Mouse (Mus musculus) cerebellum, adult 9-11 months (tissue): ENCODE results near the gene Chsy1.

Experiments
- DNase-seq: peaks from one replicate; pipeline ENCODE4 v3.0.0; 2022

The Chsy1 gene

GRCm38 (mm10) chr7:66218193-66219014, 109.1 kb downstream of the Chsy1 start:
- peak; percentile 50 for DNase-seq

- DNase-seq: no peak
These were observed 109.9 kb downstream of the Chsy1 start for GRCm38 (mm10) chr7:66219028-66219793.

DNA sequence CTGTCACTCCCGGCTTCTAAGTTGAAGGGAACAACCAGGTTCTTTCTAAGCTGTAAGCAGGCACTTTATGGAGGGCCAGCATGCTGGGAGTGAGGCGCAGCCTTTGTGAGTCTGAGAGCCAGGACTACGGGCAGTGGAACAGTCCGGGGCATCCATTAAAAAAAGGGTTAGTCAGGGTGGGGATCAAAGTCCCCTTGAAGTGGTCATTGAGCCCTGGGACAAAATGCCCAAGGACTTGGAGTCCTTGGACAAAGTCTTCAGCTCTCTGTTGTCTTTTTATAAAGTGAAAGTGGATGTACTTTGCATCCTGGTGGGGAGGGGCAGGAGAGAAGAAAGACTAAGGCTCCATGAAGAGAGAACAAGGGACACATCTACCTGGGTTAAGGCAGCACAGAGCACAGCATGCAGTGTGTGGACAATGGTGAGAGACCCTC, 110.5 kb downstream of the Chsy1 start:
- no peak for DNase-seq

DNA sequence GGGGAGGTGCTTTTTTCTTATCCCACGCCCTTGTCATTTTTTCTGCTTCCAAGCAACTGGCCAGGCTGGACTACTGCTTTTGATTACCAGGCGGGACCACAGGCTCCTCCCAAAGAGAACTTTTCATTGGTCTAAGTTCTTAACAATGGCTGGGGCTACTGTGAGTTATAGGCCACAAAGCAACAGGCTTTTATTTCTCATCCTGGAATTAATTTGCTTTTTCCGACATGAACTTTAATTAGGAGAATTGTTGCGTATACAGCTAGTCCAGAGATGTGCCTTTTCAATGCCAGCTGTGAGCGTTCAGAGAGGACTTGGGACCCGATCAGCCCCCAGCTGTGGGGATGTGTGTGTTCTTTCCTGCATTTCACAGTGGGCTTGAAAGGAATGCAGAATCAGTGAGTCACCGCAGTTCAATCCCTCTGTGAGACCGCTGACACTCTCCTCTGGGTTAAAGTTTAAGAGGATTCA, 113.3 kb downstream of the Chsy1 start:
- no peak for DNase-seq
